Mouse (Mus musculus) testis, adult 2 months (tissue): ENCODE measurements around the gene Rfxank. TPM values are rescaled to one million over a fixed set of nuclear protein-coding genes. Genes with fewer than 3 reads are reported as not detected.

Source experiments
- H3K27ac ChIP-seq: fragments of 200-500 bp; 2 replicates; pipeline ENCODE4 v1.5.1; 2012; ENCODE audit warnings: low read depth, low read length; ENCODE audit not compliant: control insufficient read depth, insufficient read depth
- H3K27me3 ChIP-seq: fragments of 200-500 bp; 2 replicates; pipeline ENCODE4 v1.6.1; 2012; ENCODE audit warnings: mild to moderate bottlenecking, low read length, moderate library complexity; ENCODE audit not compliant: control insufficient read depth, insufficient read depth
- H3K36me3 ChIP-seq: fragments of 200-500 bp; 2 replicates; pipeline ENCODE4 v1.6.1; 2012; ENCODE audit warnings: mild to moderate bottlenecking, low read length; ENCODE audit not compliant: control insufficient read depth, insufficient read depth
- H3K4me1 ChIP-seq: fragments of 200-500 bp; 2 replicates; pipeline ENCODE4 v1.6.1; 2012; ENCODE audit warnings: low read length; ENCODE audit not compliant: control insufficient read depth, insufficient read depth
- H3K4me3 ChIP-seq: fragments of 200-500 bp; 2 replicates; pipeline ENCODE4 v1.5.1; 2012; ENCODE audit warnings: low read depth, mild to moderate bottlenecking, low read length, moderate library complexity, mixed read lengths; ENCODE audit not compliant: control insufficient read depth
- CTCF ChIP-seq: fragments of 200-500 bp; IDR thresholded peaks from 2 replicates; pipeline ENCODE4 v1.5.1; 2012; ENCODE audit warnings: low read depth, mild to moderate bottlenecking, inconsistent platforms, low read length, moderate library complexity; ENCODE audit not compliant: control insufficient read depth, insufficient read depth, insufficient replicate concordance
- POLR2A ChIP-seq: fragments of 200-500 bp; IDR thresholded peaks from 2 replicates; pipeline ENCODE4 v1.6.1; 2012; ENCODE audit warnings: low read depth, mild to moderate bottlenecking, inconsistent platforms, low read length, moderate library complexity; ENCODE audit not compliant: control insufficient read depth
- polyA plus RNA-seq: library from polyadenylated mRNA; depleted of rRNA; stranded (reverse); fragments of >200 nt; gene quantifications from 2 replicates; pipeline ENCODE4 v1.2.3, GENCODE M21; 2012

Rfxank gene
- polyA plus RNA-seq, 1 experiment = 19.1 TPM

DNA sequence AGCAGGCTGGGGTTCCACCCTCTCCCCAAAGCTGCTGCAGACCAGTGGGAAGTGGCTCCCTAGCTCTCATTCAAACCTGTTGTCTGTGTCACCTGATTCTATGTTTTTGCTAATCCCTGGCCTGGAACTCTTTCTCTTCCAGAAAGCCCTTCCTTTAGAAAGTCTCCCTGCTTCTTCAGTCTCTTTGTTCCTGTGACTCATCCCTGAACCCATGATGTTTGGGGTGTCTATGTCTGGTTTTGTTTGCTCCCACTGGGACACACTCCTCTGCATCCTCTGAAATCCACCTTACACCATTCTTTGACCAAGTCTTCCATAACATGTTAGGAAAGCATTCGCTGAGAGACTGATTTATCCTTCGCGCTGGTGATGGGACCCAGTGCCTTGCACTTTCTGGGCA lies 8.9 kb downstream of the Rfxank start:
- no peak overlapping the region for H3K4me3 ChIP-seq
- H3K4me1 ChIP-seq = peaks cover 11% of the 10 kb centered on the region
- H3K27ac ChIP-seq = no peak overlapping the region
- no peaks in the 10 kb centered on the region; the same call in none of the 2 replicates for H3K36me3 ChIP-seq
- TF ChIP-seq CTCF (no peak), POLR2A (no peak)
- no peaks in the 10 kb centered on the region for H3K27me3 ChIP-seq

DNA sequence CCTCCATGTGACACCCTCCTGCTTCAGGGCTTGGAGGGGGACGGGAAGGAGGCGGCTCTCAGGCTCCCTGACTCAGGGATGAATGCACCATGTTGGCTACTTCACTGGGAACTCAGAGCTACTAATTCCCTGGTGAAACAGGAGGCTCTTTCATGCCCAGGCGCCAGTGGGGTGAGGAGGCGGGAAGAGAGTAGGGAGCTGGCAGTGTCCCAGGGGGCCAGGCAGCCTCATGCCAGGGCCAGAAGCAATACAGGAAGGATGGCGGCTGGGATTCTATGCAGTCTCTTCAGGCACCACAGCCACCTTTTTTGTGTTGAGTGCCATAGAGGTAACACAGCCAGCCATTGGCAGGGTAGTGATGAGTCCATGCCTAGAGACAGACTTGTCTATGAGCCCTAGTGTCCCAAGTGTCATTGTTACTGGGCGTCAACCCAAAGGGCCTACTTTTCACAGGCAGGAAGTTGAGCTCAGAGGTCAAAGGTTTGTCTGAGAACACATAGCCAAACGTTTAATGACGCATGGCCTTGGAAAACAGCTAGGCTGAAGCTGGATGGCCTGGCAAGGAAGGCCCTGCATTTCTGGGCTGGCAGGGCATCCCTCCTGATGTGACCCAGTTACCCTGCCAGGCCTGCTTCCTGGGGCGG lies 9.5 kb downstream of the Rfxank start:
- Histone ChIP-seq H3K36me3 (no peaks in the 10 kb centered on the region; the same call in none of the 2 replicates), H3K4me1 (peaks cover 11% of the 10 kb centered on the region), H3K4me3 (no peak overlapping the region), H3K27ac (no peak overlapping the region), H3K27me3 (no peaks in the 10 kb centered on the region)
- TF ChIP-seq CTCF = no peak
- no peak for TF ChIP-seq POLR2A

DNA sequence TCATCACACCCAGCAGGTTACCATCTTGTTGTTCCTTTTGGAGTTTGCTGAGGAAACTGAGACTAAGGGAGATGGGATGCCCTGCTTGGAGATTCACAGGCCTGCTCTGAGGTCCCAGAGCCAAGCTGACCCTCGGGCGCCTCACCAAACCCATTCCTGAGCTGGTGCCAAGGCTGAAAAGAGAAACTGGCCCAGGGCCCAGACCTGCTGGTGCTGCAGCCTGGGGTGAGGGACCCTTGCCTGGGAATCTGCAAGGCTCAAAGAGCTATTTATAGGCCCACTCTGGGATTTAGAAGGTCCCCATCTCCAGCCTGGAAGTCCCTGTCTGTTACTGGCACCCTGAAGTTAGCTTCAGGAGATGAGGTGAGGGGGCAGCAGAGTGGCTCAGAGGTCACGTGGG lies 10.5 kb downstream of the Rfxank start:
- no peak for TF ChIP-seq POLR2A
- TF ChIP-seq CTCF = no peak
- no peak overlapping the region for H3K4me3 ChIP-seq

DNA sequence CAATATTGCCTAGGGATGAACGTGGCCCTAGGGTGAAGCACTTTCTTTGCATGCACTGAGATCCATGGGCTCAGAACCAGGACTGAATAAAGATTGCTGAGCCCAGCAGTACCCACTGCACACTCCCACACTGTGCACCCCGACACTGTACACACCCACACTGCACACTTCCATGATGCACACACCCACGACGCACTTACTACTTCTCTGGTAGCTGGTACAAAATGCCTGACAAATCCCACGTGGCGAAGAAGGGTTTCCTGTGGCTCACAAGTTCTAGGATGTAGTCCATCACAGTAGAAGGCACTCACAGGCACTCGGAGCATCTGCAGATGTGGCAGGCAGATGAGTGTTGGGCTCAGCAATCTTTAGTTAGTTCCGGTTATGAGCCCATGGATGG lies 14.0 kb downstream of the Rfxank start:
- H3K4me3 ChIP-seq = no peak overlapping the region
- H3K4me1 ChIP-seq = peaks cover 3% of the 10 kb centered on the region; the same call in 1 of the 2 replicates
- H3K27me3 ChIP-seq = no peaks in the 10 kb centered on the region
- TF ChIP-seq POLR2A = no peak
- no peak for TF ChIP-seq CTCF
- H3K36me3 ChIP-seq = no peaks in the 10 kb centered on the region
- no peak overlapping the region for H3K27ac ChIP-seq

More for the DNA sequence above, 10.5 kb downstream of the Rfxank start:
- Histone ChIP-seq H3K27me3 (no peaks in the 10 kb centered on the region), H3K4me1 (peaks cover 11% of the 10 kb centered on the region), H3K27ac (no peak overlapping the region), H3K36me3 (no peaks in the 10 kb centered on the region; the same call in 1 of the 2 replicates)

DNA sequence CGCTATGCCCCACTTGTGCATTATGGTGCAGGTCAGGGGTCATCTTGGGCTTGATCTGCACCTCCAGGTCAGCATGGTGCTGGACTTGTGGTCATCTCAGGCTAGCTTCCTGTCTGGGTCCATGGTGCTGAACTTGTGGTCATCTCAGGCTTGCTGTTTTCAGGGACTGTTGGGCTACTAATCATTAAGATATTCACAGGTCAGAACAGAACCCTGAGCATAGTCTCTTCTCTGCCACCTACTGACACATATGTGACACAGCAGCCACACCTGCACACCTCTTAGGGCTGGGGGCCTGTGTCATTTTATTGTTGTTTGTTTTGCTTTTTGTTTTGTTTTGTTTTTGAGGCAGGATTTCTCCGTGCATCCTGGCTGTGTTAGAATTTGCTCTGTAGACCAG lies 16.1 kb downstream of the Rfxank start:
- Histone ChIP-seq H3K4me3 (no peak overlapping the region), H3K36me3 (no peaks in the 10 kb centered on the region), H3K27me3 (no peaks in the 10 kb centered on the region), H3K27ac (no peak overlapping the region), H3K4me1 (peaks cover 3% of the 10 kb centered on the region; the same call in 1 of the 2 replicates)
- no peak for TF ChIP-seq CTCF
- TF ChIP-seq POLR2A = no peak

DNA sequence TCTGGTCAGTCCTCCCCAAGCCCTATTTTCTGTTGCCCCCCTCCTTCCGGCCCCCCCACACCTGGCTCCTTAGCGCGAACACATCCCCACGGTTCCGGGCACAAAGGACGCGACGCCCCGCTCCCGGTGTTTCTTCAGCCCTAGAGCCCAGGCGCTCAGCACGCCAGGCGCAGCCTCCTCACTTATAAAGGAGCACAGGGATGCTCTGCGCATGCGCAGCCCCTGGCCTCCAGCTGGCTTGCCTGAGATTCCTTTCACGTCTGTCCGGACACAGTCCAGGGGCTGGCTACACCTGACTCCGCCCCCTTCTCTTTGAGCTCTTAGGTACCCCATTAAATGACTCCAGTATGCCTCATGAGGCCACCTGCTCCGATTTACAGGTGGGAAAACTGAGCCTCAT lies 18.3 kb downstream of the Rfxank start, which contains the start of gene Ncan:
Ncan (minus strand) TSS at position 207 of the 400 bp plus-strand sequence.
- H3K27ac ChIP-seq = no peak within 1 kb of the TSS
- TF ChIP-seq POLR2A = no peak
- no peak for TF ChIP-seq CTCF
- peaks cover 3% of the 10 kb centered on the region; the same call in 1 of the 2 replicates for H3K4me1 ChIP-seq
- no peaks in the 10 kb centered on the region for H3K36me3 ChIP-seq
- H3K4me3 ChIP-seq = no peak within 1 kb of the TSS; the same call in 1 of the 2 replicates
- H3K27me3 ChIP-seq = no peaks in the 10 kb centered on the region

DNA sequence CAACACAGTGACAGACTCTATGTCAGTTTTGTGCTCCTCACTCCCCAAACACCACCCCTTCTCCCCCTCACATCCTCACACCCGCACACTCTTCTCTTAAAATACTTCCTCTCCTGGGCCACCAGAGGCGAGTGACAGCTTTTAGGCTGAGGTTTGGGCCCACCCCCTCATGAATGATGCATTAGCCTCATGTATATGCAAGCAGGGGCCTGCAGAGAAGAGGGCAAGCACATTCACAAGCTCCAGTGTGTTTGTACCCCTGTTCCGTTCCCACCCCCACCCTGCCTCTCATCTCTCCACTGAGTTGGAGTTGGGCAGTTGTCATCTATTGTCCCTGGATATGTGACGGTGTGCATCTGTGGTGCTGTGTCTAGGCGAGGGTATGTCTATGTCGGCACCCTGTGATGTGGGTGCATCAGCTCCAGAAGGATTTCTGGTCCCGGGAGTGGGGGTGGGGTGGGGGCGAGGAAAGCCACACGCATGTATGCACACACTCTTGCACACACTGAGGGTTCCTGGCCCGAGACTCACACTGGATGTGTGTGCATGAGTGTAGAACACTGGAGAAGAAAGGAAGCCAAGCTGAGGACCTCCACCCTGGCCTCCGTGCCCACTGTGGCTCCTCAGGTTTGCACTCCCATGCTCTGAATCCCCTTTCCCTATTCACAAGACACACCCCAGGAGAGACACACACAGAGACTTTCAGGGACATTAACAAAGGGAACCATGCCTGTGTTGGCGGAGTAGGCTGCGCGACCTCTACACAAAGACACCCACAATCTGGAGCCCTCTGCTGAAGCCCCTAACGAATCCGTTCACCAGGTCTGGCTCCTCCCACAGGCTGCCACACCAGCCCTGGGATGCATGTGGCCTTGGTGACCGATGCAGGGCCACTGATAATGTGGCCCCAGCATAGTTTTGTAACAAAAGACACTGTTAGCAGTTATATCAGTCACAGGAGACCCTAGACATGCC lies 19.9 kb downstream of the Rfxank start:
- Histone ChIP-seq H3K4me1 (peaks cover 3% of the 10 kb centered on the region; the same call in 1 of the 2 replicates), H3K4me3 (no peak overlapping the region), H3K27ac (no peak overlapping the region), H3K27me3 (no peaks in the 10 kb centered on the region), H3K36me3 (no peaks in the 10 kb centered on the region)
- no peak for TF ChIP-seq CTCF
- no peak for TF ChIP-seq POLR2A
